Mouse (Mus musculus): ENCODE results near the gene BC048403.
A peak's percentile ranks its signal among the peaks of the same experiment; 100 is the strongest.
"Not testable (repeated sequence)": the region's sequence is repeated elsewhere in the genome, so short reads cannot be mapped to it uniquely, and the experiment has no call there.

BC048403 gene

GRCm38 (mm10) chr10:121756677-121757076 is 16.9 kb downstream of the BC048403 start:
- DNase-seq (ENCODE audit: low spot score in 2 of 2) = no peak

- no peak for DNase-seq (ENCODE audit: low spot score in 2 of 2)
Observed at GRCm38 (mm10) chr10:121759095-121759494, 19.4 kb downstream of the BC048403 start.

- DNase-seq (ENCODE audit: low spot score in 2 of 2) = no peak
Observed at GRCm38 (mm10) chr10:121762141-121762540, 22.4 kb downstream of the BC048403 start.

GRCm38 (mm10) chr10:121763191-121763590 is 23.5 kb downstream of the BC048403 start:
- DNase-seq (ENCODE audit: low spot score in 2 of 2) = no peak

GRCm38 (mm10) chr10:121764469-121765173 is 24.9 kb downstream of the BC048403 start:
- DNase-seq (ENCODE audit: low spot score in 2 of 2) = no peak

- DNase-seq (ENCODE audit: low spot score in 2 of 2) = peak in 1 of 2 experiments; percentile 40
Observed at GRCm38 (mm10) chr10:121765174-121766057, 25.7 kb downstream of the BC048403 start.

GRCm38 (mm10) chr10:121767295-121767694 is 27.6 kb downstream of the BC048403 start:
- DNase-seq (ENCODE audit: low spot score in 2 of 2) = not testable (repeated sequence)

GRCm38 (mm10) chr10:121769711-121770110 is 30.0 kb downstream of the BC048403 start:
- DNase-seq (ENCODE audit: low spot score in 2 of 2) = no peak

- no peak for DNase-seq (ENCODE audit: low spot score in 2 of 2)
Observed at GRCm38 (mm10) chr10:121770624-121771577, 31.2 kb downstream of the BC048403 start.

- DNase-seq (ENCODE audit: low spot score in 2 of 2) = no peak
Observed at GRCm38 (mm10) chr10:121773813-121774212, 34.1 kb downstream of the BC048403 start.

GRCm38 (mm10) chr10:121775990-121776389 is 36.3 kb downstream of the BC048403 start:
- DNase-seq (ENCODE audit: low spot score in 2 of 2) = no peak

- no peak for DNase-seq (ENCODE audit: low spot score in 2 of 2)
Observed at GRCm38 (mm10) chr10:121781159-121781558, 41.4 kb downstream of the BC048403 start.

GRCm38 (mm10) chr10:121788536-121788935 is 48.8 kb downstream of the BC048403 start:
- DNase-seq (ENCODE audit: low spot score in 2 of 2) = no peak

GRCm38 (mm10) chr10:121790078-121790477 is 50.3 kb downstream of the BC048403 start:
- no peak for DNase-seq (ENCODE audit: low spot score in 2 of 2)

GRCm38 (mm10) chr10:121792661-121793060 is 52.9 kb downstream of the BC048403 start:
- DNase-seq (ENCODE audit: low spot score in 2 of 2) = no peak

GRCm38 (mm10) chr10:121794486-121794885 is 54.7 kb downstream of the BC048403 start:
- no peak for DNase-seq (ENCODE audit: low spot score in 2 of 2)

GRCm38 (mm10) chr10:121796027-121796802 is 56.5 kb downstream of the BC048403 start:
- DNase-seq (ENCODE audit: low spot score in 2 of 2) = no peak

GRCm38 (mm10) chr10:121800041-121800440 is 60.3 kb downstream of the BC048403 start:
- no peak for DNase-seq (ENCODE audit: low spot score in 2 of 2)
